Comparison of ENCODE assay signal across 11 mouse cellular contexts in genomic region chr1:98351530-98351929, GRCm38 (mm10).
"Had no signal": no experiment of that assay in that cellular context is flagged by ENCODE, and none has a peak within 500 bp of the region (broad histone marks: within the 10 kb centered on the region; RNA-seq: fewer than 3 reads in every experiment).

No protein-coding gene starts in this region.

- H3K27me3 ChIP-seq: kidney, embryonic 15.5 days; liver, embryonic 15.5 days had no signal

- ATAC-seq: lung, postnatal 0 days had no signal

- H3K9ac ChIP-seq: kidney, embryonic 15.5 days; liver, embryonic 15.5 days had no signal

- H3K4me1 ChIP-seq: kidney, embryonic 15.5 days; liver, embryonic 15.5 days had no signal

- DNase-seq: kidney, adult 2 months; kidney, postnatal 14 days; left cerebral cortex, postnatal 4 days; lung, adult 2 months; lung, postnatal 36 days; thymus, adult 18-20 months; thymus, postnatal 14 days had no signal

- H3K4me2 ChIP-seq: kidney, embryonic 15.5 days; liver, embryonic 11.5 days; liver, embryonic 15.5 days had no signal

- H3K4me3 ChIP-seq: kidney, embryonic 15.5 days; liver, embryonic 15.5 days had no signal

- H3K36me3 ChIP-seq: kidney, embryonic 15.5 days; liver, embryonic 15.5 days had no signal

- H3K27ac ChIP-seq: kidney, embryonic 15.5 days; liver, embryonic 15.5 days had no signal

- H3K9me3 ChIP-seq: kidney, embryonic 15.5 days; liver, embryonic 15.5 days had no signal
